Mouse (Mus musculus): ENCODE data around the gene Nbeal2.

The Nbeal2 gene

DNA sequence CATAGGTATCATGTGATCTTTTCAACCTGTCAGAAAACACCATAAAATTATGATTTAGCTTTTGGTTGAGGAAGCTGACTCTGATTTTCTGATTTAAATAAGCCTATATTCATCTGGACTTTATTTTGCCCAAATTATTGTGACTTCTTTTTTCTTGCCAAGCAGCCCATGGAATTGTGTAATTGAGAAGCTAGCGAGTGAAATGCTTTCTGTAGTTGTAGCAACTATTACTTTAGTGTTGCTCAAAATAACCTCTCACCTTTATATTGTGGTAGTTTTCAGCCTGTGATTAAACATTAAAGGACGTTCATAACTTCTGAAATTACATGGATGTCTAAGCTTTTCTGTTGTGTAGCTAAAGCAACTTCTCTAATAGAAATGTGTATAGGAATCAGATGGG is 71.8 kb downstream of the Nbeal2 start:
- no peak for DNase-seq (ENCODE audit: low spot score in 2 of 2)
